Mouse (Mus musculus): ENCODE measurements around the gene Tsen54. TPM values are rescaled to one million over a fixed set of nuclear protein-coding genes. Genes with fewer than 3 reads are reported as not detected.
A peak's percentile ranks its signal among the peaks of the same experiment; 100 is the strongest.

Gene Tsen54
- polyA plus RNA-seq, 1 experiment from 2014 or later, result 37.7 TPM

- Histone ChIP-seq H3K4me2 (ENCODE audit: low read depth, low read length) (no peak overlapping the region), H3K9ac (ENCODE audit: low read depth, low read length) (no peak overlapping the region), H3K27me3 (replicated peaks; ENCODE audit: control insufficient read depth, insufficient read depth, low read length) (no peaks in the 10 kb centered on the region), H3K4me3 (ENCODE audit: low read length) (no peak overlapping the region), H3K9me3 (ENCODE audit: control insufficient read depth, low read length) (no peaks in the 10 kb centered on the region), H3K4me1 (ENCODE audit: control insufficient read depth, insufficient read depth, low read length) (no peaks in the 10 kb centered on the region), H3K36me3 (ENCODE audit: control insufficient read depth, insufficient read depth, low read length) (peaks cover 41% of the 10 kb centered on the region), H3K27ac (ENCODE audit: low read length) (no peak overlapping the region)
- no peak for ATAC-seq
- 75% methylated on average over 9 of the region's 9 CpGs for WGBS
Measured at GRCm38 (mm10) chr11:115797665-115798064, 16.9 kb upstream of the Tsen54 start.

- no peak overlapping the region for H3K4me3 ChIP-seq (ENCODE audit: low read length)
- no peak overlapping the region for H3K4me2 ChIP-seq (ENCODE audit: low read depth, low read length)
- H3K4me1 ChIP-seq (ENCODE audit: control insufficient read depth, insufficient read depth, low read length), result no peaks in the 10 kb centered on the region
- no peak overlapping the region for H3K27ac ChIP-seq (ENCODE audit: low read length)
- H3K9ac ChIP-seq (ENCODE audit: low read depth, low read length), result no peak overlapping the region
- no peaks in the 10 kb centered on the region for H3K27me3 ChIP-seq (replicated peaks; ENCODE audit: control insufficient read depth, insufficient read depth, low read length)
- no peaks in the 10 kb centered on the region for H3K9me3 ChIP-seq (ENCODE audit: control insufficient read depth, low read length)
- WGBS, result 88% methylated on average over 18 of the region's 18 CpGs
- ATAC-seq, result no peak
- peaks cover 41% of the 10 kb centered on the region for H3K36me3 ChIP-seq (ENCODE audit: control insufficient read depth, insufficient read depth, low read length)
Measured at GRCm38 (mm10) chr11:115800981-115801380, 13.5 kb upstream of the Tsen54 start.

DNA sequence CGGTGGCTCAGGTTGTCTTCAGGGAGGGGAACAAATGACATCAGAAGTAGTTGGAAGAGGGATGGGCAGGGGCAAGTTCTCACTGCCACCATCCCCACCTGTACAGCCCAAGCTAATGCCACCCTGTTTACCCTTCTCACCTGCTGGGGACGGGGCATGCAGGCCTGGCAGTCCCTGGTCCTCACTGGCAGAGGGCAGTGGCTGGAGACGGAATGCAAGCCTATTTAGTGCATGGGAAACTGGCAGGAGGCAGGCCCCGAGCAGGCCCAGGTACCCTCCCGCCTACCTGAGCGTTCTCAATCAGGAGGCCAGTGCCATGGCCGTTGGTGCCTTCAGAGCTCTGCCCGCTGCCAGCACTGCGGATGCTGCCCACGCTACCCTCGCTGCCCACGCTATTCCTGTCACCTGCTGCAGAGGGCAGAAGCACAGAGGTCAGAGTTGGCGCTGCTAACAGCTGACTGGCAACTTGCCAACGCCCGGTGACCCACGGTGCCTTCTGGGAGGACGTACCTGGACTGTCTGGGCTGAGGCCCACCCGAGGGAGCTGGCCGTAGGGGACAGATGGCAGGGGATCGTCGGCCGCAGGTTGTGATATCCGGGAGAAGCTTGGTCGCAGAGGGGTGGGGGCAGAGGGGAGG, 11.3 kb upstream of the Tsen54 start:
- H3K4me1 ChIP-seq (ENCODE audit: control insufficient read depth, insufficient read depth, low read length), result peaks cover 3% of the 10 kb centered on the region
- H3K9ac ChIP-seq (ENCODE audit: low read depth, low read length), result no peak overlapping the region
- H3K27ac ChIP-seq (ENCODE audit: low read length), result no peak overlapping the region
- no peak overlapping the region for H3K4me2 ChIP-seq (ENCODE audit: low read depth, low read length)
- H3K9me3 ChIP-seq (ENCODE audit: control insufficient read depth, low read length), result no peaks in the 10 kb centered on the region
- no peak for ATAC-seq
- WGBS, result 92% methylated on average over 24 of the region's 24 CpGs
- H3K27me3 ChIP-seq (replicated peaks; ENCODE audit: control insufficient read depth, insufficient read depth, low read length), result no peaks in the 10 kb centered on the region
- peaks cover 48% of the 10 kb centered on the region for H3K36me3 ChIP-seq (ENCODE audit: control insufficient read depth, insufficient read depth, low read length)
- H3K4me3 ChIP-seq (ENCODE audit: low read length), result no peak overlapping the region

DNA sequence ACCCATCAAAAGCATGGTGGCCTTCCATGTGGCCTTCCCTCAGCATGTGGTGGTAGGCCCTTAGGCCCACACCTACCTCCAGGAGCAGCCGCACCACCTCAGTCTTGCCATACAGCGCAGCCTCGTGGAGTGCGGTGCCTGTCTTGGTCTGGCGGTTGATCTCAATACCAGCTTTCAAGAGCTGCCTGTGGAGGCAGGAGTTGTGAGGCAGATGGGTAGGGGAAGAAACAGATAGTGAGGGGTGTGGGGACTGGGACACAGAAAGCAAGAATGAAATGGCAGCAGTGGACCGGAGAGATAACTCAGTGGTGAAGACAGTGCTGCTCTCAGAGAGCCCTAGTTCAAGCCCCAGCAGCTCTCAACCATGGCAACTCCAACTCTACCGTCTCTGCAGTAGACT, 9.5 kb upstream of the Tsen54 start:
- Histone ChIP-seq H3K4me1 (ENCODE audit: control insufficient read depth, insufficient read depth, low read length) (peaks cover 21% of the 10 kb centered on the region), H3K27ac (ENCODE audit: low read length) (no peak overlapping the region), H3K4me2 (ENCODE audit: low read depth, low read length) (no peak overlapping the region), H3K27me3 (replicated peaks; ENCODE audit: control insufficient read depth, insufficient read depth, low read length) (no peaks in the 10 kb centered on the region), H3K36me3 (ENCODE audit: control insufficient read depth, insufficient read depth, low read length) (peaks cover 42% of the 10 kb centered on the region), H3K9me3 (ENCODE audit: control insufficient read depth, low read length) (no peaks in the 10 kb centered on the region), H3K9ac (ENCODE audit: low read depth, low read length) (no peak overlapping the region), H3K4me3 (ENCODE audit: low read length) (no peak overlapping the region)
- no peak for ATAC-seq
- WGBS, result 95% methylated on average over 7 of the region's 7 CpGs

DNA sequence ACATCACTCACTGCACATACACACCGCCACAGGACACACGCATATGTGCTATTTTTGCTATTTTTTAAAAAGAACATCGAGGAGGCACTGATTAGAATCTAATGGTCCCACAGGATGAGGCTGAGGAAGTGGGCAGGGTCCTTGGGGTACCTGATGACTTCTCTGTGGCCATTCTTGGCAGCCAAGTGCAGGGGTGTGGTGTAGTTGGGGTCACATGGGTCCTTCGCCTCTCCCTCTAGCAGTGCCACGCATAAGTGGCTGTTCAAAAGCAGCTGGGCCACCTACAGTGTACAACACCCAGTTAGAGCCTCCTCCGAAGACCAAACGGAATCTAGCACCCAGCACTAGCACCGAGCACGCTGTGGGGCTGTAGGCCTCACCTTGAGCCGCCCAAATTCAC, 8.4 kb upstream of the Tsen54 start:
- Histone ChIP-seq H3K4me1 (ENCODE audit: control insufficient read depth, insufficient read depth, low read length) (peaks cover 31% of the 10 kb centered on the region), H3K36me3 (ENCODE audit: control insufficient read depth, insufficient read depth, low read length) (peaks cover 36% of the 10 kb centered on the region), H3K27me3 (replicated peaks; ENCODE audit: control insufficient read depth, insufficient read depth, low read length) (no peaks in the 10 kb centered on the region), H3K4me3 (ENCODE audit: low read length) (no peak overlapping the region), H3K9ac (ENCODE audit: low read depth, low read length) (no peak overlapping the region), H3K4me2 (ENCODE audit: low read depth, low read length) (no peak overlapping the region), H3K27ac (ENCODE audit: low read length) (no peak overlapping the region), H3K9me3 (ENCODE audit: control insufficient read depth, low read length) (no peaks in the 10 kb centered on the region)
- WGBS, result 93% methylated on average over 10 of the region's 10 CpGs
- ATAC-seq, result no peak

- Histone ChIP-seq H3K36me3 (ENCODE audit: control insufficient read depth, insufficient read depth, low read length) (peaks cover 27% of the 10 kb centered on the region), H3K4me1 (ENCODE audit: control insufficient read depth, insufficient read depth, low read length) (peaks cover 41% of the 10 kb centered on the region), H3K4me3 (ENCODE audit: low read length) (no peak overlapping the region), H3K9ac (ENCODE audit: low read depth, low read length) (no peak overlapping the region), H3K27me3 (replicated peaks; ENCODE audit: control insufficient read depth, insufficient read depth, low read length) (no peaks in the 10 kb centered on the region), H3K9me3 (ENCODE audit: control insufficient read depth, low read length) (no peaks in the 10 kb centered on the region), H3K4me2 (ENCODE audit: low read depth, low read length) (no peak overlapping the region), H3K27ac (ENCODE audit: low read length) (no peak overlapping the region)
- 78% methylated on average over 6 of the region's 6 CpGs for WGBS
- ATAC-seq, result no peak
Measured at GRCm38 (mm10) chr11:115807306-115807705, 7.2 kb upstream of the Tsen54 start.

DNA sequence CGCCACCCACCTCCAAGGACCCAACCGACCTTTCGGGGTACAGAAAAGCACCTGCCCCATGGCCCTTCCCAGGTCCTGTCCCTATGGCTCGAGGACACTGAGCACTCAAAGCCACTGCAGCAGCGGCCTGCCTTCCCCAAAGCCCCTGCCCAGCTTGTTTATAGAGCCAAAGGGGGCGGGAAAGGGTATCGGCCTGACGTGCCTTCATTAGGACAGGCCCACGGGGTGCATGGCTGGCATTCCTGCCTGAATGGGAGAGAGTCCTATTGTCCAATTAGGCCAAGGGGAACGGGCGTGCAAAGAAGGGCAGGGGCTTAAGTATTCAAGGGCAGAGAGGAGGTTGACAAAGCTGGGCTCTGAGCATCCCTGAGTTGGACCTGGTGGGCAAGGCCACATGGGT, 6.6 kb upstream of the Tsen54 start:
- Histone ChIP-seq H3K4me1 (ENCODE audit: control insufficient read depth, insufficient read depth, low read length) (peaks cover 46% of the 10 kb centered on the region), H3K4me3 (ENCODE audit: low read length) (no peak overlapping the region), H3K27me3 (replicated peaks; ENCODE audit: control insufficient read depth, insufficient read depth, low read length) (no peaks in the 10 kb centered on the region), H3K4me2 (ENCODE audit: low read depth, low read length) (no peak overlapping the region), H3K27ac (ENCODE audit: low read length) (no peak overlapping the region; the same call in 1 of the 2 replicates), H3K36me3 (ENCODE audit: control insufficient read depth, insufficient read depth, low read length) (peaks cover 22% of the 10 kb centered on the region), H3K9ac (ENCODE audit: low read depth, low read length) (peak overlapping the region; percentile 19; the same call in 1 of the 2 replicates), H3K9me3 (ENCODE audit: control insufficient read depth, low read length) (no peaks in the 10 kb centered on the region)
- no peak for ATAC-seq
- 77% methylated on average over 11 of the region's 11 CpGs for WGBS

GRCm38 (mm10) chr11:115808696-115809310, 5.7 kb upstream of the Tsen54 start:
- Histone ChIP-seq H3K9me3 (ENCODE audit: control insufficient read depth, low read length) (no peaks in the 10 kb centered on the region), H3K27ac (ENCODE audit: low read length) (peak overlapping the region; percentile 75), H3K4me2 (ENCODE audit: low read depth, low read length) (peak overlapping the region; percentile 90), H3K9ac (ENCODE audit: low read depth, low read length) (peak overlapping the region; percentile 50; the same call in 1 of the 2 replicates), H3K4me1 (ENCODE audit: control insufficient read depth, insufficient read depth, low read length) (peaks cover 46% of the 10 kb centered on the region), H3K4me3 (ENCODE audit: low read length) (no peak overlapping the region), H3K27me3 (replicated peaks; ENCODE audit: control insufficient read depth, insufficient read depth, low read length) (no peaks in the 10 kb centered on the region), H3K36me3 (ENCODE audit: control insufficient read depth, insufficient read depth, low read length) (peaks cover 17% of the 10 kb centered on the region)
- 29% methylated on average over 10 of the region's 10 CpGs for WGBS
- no peak for ATAC-seq

DNA sequence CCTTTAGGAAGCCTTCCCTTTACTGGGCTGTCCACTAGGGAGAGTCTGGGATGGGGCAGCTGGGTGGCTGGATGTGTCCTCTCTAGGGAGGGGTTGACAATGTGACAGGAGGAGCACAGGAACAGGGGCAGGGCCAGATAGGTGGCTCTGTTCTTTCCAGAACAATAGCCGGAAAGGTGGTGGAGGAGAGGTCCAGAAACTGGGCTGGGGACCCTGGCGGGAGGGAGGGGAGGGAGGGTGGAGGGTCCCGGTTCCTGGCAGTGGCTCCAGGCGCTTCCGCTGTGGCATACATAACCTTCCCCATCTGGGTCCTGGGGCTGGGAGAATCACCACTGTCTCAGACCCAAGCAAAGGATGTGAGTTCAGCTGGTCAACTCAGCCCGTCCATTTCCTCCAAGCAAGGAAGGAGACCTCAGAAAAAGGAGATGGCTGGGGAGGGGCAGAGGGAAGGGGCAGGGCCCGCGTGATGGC, 5.2 kb upstream of the Tsen54 start:
- Histone ChIP-seq H3K9ac (ENCODE audit: low read depth, low read length) (peak overlapping the region; percentile 50; the same call in 1 of the 2 replicates), H3K4me3 (ENCODE audit: low read length) (no peak overlapping the region), H3K4me2 (ENCODE audit: low read depth, low read length) (peak overlapping the region; percentile 90), H3K36me3 (ENCODE audit: control insufficient read depth, insufficient read depth, low read length) (peaks cover 16% of the 10 kb centered on the region), H3K27me3 (replicated peaks; ENCODE audit: control insufficient read depth, insufficient read depth, low read length) (no peaks in the 10 kb centered on the region), H3K4me1 (ENCODE audit: control insufficient read depth, insufficient read depth, low read length) (peaks cover 48% of the 10 kb centered on the region), H3K9me3 (ENCODE audit: control insufficient read depth, low read length) (no peaks in the 10 kb centered on the region), H3K27ac (ENCODE audit: low read length) (peak overlapping the region; percentile 75)
- ATAC-seq, result no peak
- WGBS, result 53% methylated on average over 8 of the region's 8 CpGs

All from intestine, embryonic 16.5 days (tissue).